Mouse (Mus musculus): Measurements from ENCODE around the gene Adra2b. TPM values are rescaled to one million over a fixed set of nuclear protein-coding genes. Genes with fewer than 3 reads are reported as not detected.
A peak's percentile ranks its signal among the peaks of the same experiment; 100 is the strongest.

Adra2b gene
- polyA plus RNA-seq, 1 experiment = 0.20 TPM

DNA sequence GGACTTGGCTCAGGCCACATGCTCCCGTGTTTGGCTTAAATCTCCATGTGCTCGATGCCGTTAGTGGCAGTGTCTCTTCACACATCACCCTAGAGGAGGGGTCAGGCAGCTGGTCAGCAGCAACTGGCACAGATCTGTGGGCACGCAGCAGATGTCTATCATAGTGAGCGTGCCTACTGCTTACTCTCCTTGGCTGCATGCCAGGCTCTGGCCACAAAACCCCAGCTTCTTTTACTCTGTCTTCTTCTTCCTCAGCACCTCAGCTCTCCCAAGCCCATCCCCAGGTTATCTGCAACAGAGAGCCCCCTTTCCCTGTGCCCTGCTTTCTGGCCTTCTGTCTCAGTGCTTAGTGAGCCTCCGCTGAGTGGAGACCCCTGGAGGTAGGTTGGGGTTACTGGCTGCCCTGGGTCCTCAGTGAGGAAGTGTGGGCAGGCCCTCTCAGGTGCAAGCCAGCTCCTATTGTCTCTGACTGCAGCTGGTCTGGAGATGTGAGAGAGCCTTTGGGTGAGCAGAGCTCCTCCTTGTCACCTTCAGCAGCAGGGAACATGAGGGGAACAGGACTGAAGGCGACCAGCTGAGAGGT, 12.8 kb downstream of the Adra2b start:
- H3K36me3 ChIP-seq (ENCODE audit: control insufficient read depth, insufficient read depth, low read length) = no peaks in the 10 kb centered on the region
- whole genome bisulfite sequencing = 21% methylated on average over 7 of the region's 7 CpGs
- peak; percentile 56 for DNase-seq
- H3K4me1 ChIP-seq (replicated peaks; ENCODE audit: control insufficient read depth, insufficient read depth, low read length) = no peaks in the 10 kb centered on the region
- no peaks in the 10 kb centered on the region for H3K27me3 ChIP-seq (ENCODE audit: control insufficient read depth, insufficient read depth, low read length)
- H3K27ac ChIP-seq (ENCODE audit: control insufficient read depth, insufficient read depth, low read length) = no peak overlapping the region
- H3K4me3 ChIP-seq (ENCODE audit: control insufficient read depth, insufficient read depth, low read length) = no peak overlapping the region
- TF ChIP-seq CTCF (IDR thresholded peaks at IDR 0.05; ENCODE audit: borderline replicate concordance, control insufficient read depth, extremely low read depth, insufficient read depth, low read length, poor library complexity) = peak; percentile 61; the same call in 1 of the 2 replicates
- no peak for TF ChIP-seq POLR2A (IDR thresholded peaks at IDR 0.05; ENCODE audit: control insufficient read depth, extremely low read depth, insufficient read depth, low read length, poor library complexity)

DNA sequence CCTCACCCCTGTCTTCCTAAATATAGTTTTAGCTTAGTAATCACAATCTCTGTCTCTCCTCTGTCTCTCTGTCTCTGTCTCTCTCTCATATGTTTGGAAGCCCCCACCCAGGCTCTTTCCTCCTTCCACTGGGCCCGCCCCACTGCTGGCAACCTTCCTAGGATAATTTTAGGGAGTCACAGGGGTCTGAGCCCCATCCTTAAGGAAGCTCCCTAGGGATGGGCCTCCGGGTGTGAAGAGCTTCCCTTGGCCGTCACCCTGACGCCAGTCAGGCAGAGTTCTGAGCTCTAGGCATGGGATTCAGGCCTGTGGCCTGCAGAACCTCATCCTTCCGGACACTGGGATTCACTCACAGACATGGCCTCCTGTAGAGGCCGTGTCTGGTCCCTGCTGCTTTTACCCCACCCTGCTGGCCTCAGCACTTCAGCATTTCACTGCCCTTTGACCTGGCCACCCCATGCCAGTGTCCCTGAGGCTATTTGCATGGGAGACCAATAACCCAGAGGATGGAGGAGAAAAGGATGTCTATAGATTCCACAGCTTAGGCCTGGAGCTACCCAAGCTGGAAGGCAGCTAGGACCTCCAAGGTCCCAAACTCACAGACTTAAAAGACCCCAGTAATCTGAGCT, 13.5 kb downstream of the Adra2b start:
- no peaks in the 10 kb centered on the region for H3K36me3 ChIP-seq (ENCODE audit: control insufficient read depth, insufficient read depth, low read length)
- H3K4me3 ChIP-seq (ENCODE audit: control insufficient read depth, insufficient read depth, low read length) = no peak overlapping the region
- TF ChIP-seq POLR2A (IDR thresholded peaks at IDR 0.05; ENCODE audit: control insufficient read depth, extremely low read depth, insufficient read depth, low read length, poor library complexity) = no peak
- no peak for TF ChIP-seq CTCF (IDR thresholded peaks at IDR 0.05; ENCODE audit: borderline replicate concordance, control insufficient read depth, extremely low read depth, insufficient read depth, low read length, poor library complexity)
- no peak for DNase-seq
- 97% methylated on average over 6 of the region's 6 CpGs for WGBS
- no peaks in the 10 kb centered on the region for H3K4me1 ChIP-seq (replicated peaks; ENCODE audit: control insufficient read depth, insufficient read depth, low read length)
- no peak overlapping the region for H3K27ac ChIP-seq (ENCODE audit: control insufficient read depth, insufficient read depth, low read length)
- no peaks in the 10 kb centered on the region for H3K27me3 ChIP-seq (ENCODE audit: control insufficient read depth, insufficient read depth, low read length)

DNA sequence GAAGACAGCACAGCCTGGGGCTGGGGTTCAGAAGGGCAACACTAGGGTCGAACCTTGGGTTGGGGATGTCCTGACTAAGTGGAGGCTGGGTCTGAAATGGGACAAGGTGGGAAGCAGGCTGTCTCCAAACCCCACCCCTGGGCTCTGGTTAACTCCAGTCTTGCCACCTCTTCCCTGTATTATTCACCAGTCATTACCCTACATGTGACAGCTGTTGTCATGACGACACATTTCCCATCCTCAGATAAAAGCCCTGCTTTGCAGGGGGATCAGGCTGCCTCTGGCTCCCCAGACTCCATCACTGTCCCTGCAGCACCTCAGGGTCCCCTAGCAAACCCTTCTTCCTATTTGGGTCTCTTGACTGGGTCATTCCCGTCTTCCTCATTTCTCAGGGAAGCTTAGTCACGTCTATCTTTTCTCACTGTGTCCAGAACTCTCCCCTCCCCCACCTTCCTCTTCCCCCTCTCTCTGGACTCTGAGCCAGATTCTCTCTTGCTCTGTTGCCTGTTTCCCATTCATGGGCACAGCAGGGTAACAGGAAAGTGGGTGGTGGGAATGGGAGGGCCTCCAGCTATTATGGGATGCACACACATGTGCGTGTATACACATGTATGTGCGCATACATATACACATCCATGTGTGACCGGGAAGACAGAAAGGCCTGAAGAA, 15.1 kb downstream of the Adra2b start:
- no peaks in the 10 kb centered on the region for H3K36me3 ChIP-seq (ENCODE audit: control insufficient read depth, insufficient read depth, low read length)
- no peaks in the 10 kb centered on the region for H3K4me1 ChIP-seq (replicated peaks; ENCODE audit: control insufficient read depth, insufficient read depth, low read length)
- no peak for DNase-seq
- WGBS = 74% methylated on average over 7 of the region's 7 CpGs
- TF ChIP-seq CTCF (IDR thresholded peaks at IDR 0.05; ENCODE audit: borderline replicate concordance, control insufficient read depth, extremely low read depth, insufficient read depth, low read length, poor library complexity) (no peak), POLR2A (IDR thresholded peaks at IDR 0.05; ENCODE audit: control insufficient read depth, extremely low read depth, insufficient read depth, low read length, poor library complexity) (no peak)
- no peak overlapping the region for H3K4me3 ChIP-seq (ENCODE audit: control insufficient read depth, insufficient read depth, low read length)
- H3K27me3 ChIP-seq (ENCODE audit: control insufficient read depth, insufficient read depth, low read length) = no peaks in the 10 kb centered on the region
- no peak overlapping the region for H3K27ac ChIP-seq (ENCODE audit: control insufficient read depth, insufficient read depth, low read length)

DNA sequence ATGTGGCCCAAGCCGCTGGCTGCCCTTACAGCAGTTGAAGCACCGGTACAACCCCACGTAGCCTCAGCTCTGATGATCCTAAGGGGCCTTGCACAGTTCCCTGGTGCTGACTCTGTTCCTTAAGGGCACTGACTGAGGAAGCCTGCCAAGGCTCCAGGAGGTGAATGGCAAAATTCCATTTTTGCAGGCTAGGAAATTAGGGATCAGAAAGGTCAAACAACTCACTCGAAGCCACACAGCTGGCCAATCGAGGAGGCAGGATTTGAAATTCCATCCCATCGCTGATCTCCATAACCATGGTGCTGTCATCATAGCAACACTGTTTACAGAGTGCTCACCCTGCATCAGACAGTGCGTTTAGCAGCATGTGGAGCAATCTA, 15.6 kb downstream of the Adra2b start:
- no peaks in the 10 kb centered on the region for H3K36me3 ChIP-seq (ENCODE audit: control insufficient read depth, insufficient read depth, low read length)
- TF ChIP-seq CTCF (IDR thresholded peaks at IDR 0.05; ENCODE audit: borderline replicate concordance, control insufficient read depth, extremely low read depth, insufficient read depth, low read length, poor library complexity) (no peak), POLR2A (IDR thresholded peaks at IDR 0.05; ENCODE audit: control insufficient read depth, extremely low read depth, insufficient read depth, low read length, poor library complexity) (no peak)
- no peak overlapping the region for H3K4me3 ChIP-seq (ENCODE audit: control insufficient read depth, insufficient read depth, low read length)
- no peaks in the 10 kb centered on the region for H3K27me3 ChIP-seq (ENCODE audit: control insufficient read depth, insufficient read depth, low read length)
- DNase-seq = no peak
- WGBS = 95% methylated on average over 7 of the region's 7 CpGs
- H3K4me1 ChIP-seq (replicated peaks; ENCODE audit: control insufficient read depth, insufficient read depth, low read length) = no peaks in the 10 kb centered on the region
- H3K27ac ChIP-seq (ENCODE audit: control insufficient read depth, insufficient read depth, low read length) = no peak overlapping the region

DNA sequence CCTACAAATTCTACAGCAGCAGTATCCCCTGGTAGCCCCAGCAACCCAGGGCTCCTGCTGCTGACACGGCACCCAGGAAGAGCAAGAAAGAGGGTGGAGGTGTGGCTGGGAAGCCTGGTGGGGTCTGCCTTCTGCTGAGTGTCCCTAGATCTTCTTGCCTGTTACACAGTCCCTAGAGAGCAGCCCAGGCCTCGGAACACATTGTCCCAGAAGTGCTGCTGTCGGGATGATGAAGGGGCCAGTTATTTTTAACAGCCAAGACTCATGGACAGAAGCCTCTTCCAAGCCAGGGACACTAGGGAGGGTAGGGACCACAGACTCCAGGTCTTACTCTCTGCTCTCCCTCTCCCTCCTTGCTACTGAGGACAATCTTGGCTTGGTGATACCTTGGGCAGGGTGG, 16.2 kb downstream of the Adra2b start:
- TF ChIP-seq POLR2A (IDR thresholded peaks at IDR 0.05; ENCODE audit: control insufficient read depth, extremely low read depth, insufficient read depth, low read length, poor library complexity) (no peak), CTCF (IDR thresholded peaks at IDR 0.05; ENCODE audit: borderline replicate concordance, control insufficient read depth, extremely low read depth, insufficient read depth, low read length, poor library complexity) (no peak)
- Histone ChIP-seq H3K36me3 (ENCODE audit: control insufficient read depth, insufficient read depth, low read length) (no peaks in the 10 kb centered on the region), H3K4me3 (ENCODE audit: control insufficient read depth, insufficient read depth, low read length) (no peak overlapping the region), H3K27ac (ENCODE audit: control insufficient read depth, insufficient read depth, low read length) (no peak overlapping the region), H3K27me3 (ENCODE audit: control insufficient read depth, insufficient read depth, low read length) (no peaks in the 10 kb centered on the region), H3K4me1 (replicated peaks; ENCODE audit: control insufficient read depth, insufficient read depth, low read length) (no peaks in the 10 kb centered on the region)
- DNase-seq = no peak
- WGBS = 97% methylated on average over 3 of the region's 3 CpGs

DNA sequence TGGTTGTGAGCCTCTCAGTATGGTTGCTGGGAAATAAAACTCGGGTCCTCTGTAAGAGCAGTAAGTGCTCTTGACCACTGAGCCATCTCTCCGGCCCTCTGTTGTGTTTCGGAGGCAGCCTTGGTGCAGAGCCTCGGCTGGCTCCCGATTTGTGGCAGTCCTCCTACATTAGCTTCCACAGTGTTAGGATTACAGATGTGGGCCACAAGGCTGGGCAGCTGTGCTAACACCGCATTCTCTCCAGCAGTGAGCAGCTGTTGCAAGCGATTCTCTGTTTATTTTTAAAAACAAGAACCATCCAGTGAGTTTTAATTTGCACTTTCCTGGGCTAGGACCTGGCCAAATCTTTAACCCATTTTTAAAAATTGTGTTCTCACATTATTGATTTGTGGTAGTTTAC, 20.9 kb downstream of the Adra2b start:
- no peak overlapping the region for H3K4me3 ChIP-seq (ENCODE audit: control insufficient read depth, insufficient read depth, low read length)
- H3K27ac ChIP-seq (ENCODE audit: control insufficient read depth, insufficient read depth, low read length) = no peak overlapping the region
- TF ChIP-seq POLR2A (IDR thresholded peaks at IDR 0.05; ENCODE audit: control insufficient read depth, extremely low read depth, insufficient read depth, low read length, poor library complexity) (no peak), CTCF (IDR thresholded peaks at IDR 0.05; ENCODE audit: borderline replicate concordance, control insufficient read depth, extremely low read depth, insufficient read depth, low read length, poor library complexity) (no peak)
- H3K27me3 ChIP-seq (ENCODE audit: control insufficient read depth, insufficient read depth, low read length) = no peaks in the 10 kb centered on the region
- no peaks in the 10 kb centered on the region for H3K4me1 ChIP-seq (replicated peaks; ENCODE audit: control insufficient read depth, insufficient read depth, low read length)
- 84% methylated on average over 7 of the region's 7 CpGs for WGBS
- no peak for DNase-seq
- H3K36me3 ChIP-seq (ENCODE audit: control insufficient read depth, insufficient read depth, low read length) = no peaks in the 10 kb centered on the region

All from thymus, adult 2 months (tissue).